Comparison of ENCODE assay signal across 10 mouse cellular contexts in the genomic region with DNA sequence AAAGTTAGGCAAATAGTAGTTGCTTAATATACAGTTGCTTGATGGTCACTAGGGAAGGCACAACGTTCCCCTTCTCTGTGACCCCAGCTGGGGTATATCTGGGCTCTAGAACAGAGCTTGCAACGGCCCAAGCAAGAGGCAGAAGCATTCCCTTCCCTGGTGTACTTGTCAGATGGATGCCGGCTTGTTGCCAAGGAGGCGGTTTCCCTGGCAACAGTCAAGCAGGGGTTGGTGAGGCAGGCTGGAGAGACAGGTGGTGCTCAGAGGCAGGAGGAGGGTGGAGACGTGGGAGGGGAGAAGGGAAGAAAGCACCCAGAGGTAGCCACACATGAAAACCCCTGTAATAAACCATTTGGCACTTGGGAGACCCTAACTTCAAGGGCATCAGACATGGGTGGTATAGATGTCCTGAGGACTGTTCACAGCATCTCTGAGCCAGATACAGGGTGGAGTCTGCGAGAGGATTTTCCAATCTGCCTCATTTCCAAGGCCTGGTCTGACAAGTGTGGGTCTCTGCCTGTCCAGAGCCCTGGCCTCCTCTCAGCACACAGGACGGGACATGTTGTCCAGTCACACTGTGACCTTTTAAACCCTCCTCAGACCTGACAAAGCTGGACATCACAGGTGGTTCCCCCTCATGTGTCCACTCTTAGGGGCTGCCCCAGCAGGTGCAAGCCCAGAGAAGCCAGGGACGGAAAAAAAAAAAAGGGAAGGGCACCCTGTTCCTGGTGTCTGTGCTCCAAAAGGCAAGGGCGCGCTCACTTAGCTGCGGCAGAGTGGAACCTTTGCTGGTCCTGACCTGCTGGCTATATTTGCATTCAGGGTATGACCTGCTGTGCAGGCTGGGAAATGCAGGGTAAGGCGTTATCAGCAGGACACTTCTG. TPM values are rescaled to one million over a fixed set of nuclear protein-coding genes. Genes with fewer than 3 reads are reported as not detected.
DNase-seq lines count a peak whose midpoint lies in the region; ATAC-seq and TF ChIP-seq lines count a peak whose summit lies in the region.
"Had no signal": no experiment of that assay in that cellular context is flagged by ENCODE, and none has a peak within 500 bp of the region (broad histone marks: within the 10 kb centered on the region; RNA-seq: fewer than 3 reads in every experiment).

No protein-coding gene starts in this region.

- H3K9me3 ChIP-seq in CH12.LX (replicated peaks; ENCODE audit: low read length) = peaks cover 5% of the 10 kb centered on the region
- no peaks in the 10 kb centered on the region for H3K9me3 ChIP-seq in hindbrain, embryonic 14.5 days (ENCODE audit: control insufficient read depth, low read length)
- H3K9me3 ChIP-seq in kidney, embryonic 14.5 days (ENCODE audit: control insufficient read depth, low read length) = no peaks in the 10 kb centered on the region; the same call in 1 of the 2 replicates
- H3K9me3 ChIP-seq: lung, embryonic 15.5 days had no signal

- in situ Hi-C loops in CH12.LX (cut with MboI; ENCODE audit: low pct_ligation_motif_present, low pct_unique_long_range_greater_than_20kb, low sequenced_read_pairs) = no loop called here

- dilution Hi-C loops in CH12.LX (cut with MboI; ENCODE audit: extremely low pct_ligation_motif_present, extremely low pct_unique_long_range_greater_than_20kb, low sequenced_read_pairs) = no loop called here

- H3K4me3 ChIP-seq in CH12.LX (replicated peaks in 1 of 3; ENCODE audit: low read depth in 2 of 3, low read length in 2 of 3, poor library complexity in 1 of 3) = no peak overlapping the region
- H3K4me3 ChIP-seq in hindbrain, embryonic 14.5 days (replicated peaks; ENCODE audit: low read length) = no peak overlapping the region
- H3K4me3 ChIP-seq in kidney, embryonic 14.5 days (ENCODE audit: low read length) = no peak overlapping the region
- H3K4me3 ChIP-seq: erythroblast, embryonic 14.5 days; lung, embryonic 15.5 days had no signal

- H3K27me3 ChIP-seq in CH12.LX (replicated peaks) = no peaks in the 10 kb centered on the region
- H3K27me3 ChIP-seq in hindbrain, embryonic 14.5 days (ENCODE audit: control insufficient read depth, insufficient read depth, low read length) = no peaks in the 10 kb centered on the region
- no peaks in the 10 kb centered on the region for H3K27me3 ChIP-seq in kidney, embryonic 14.5 days (ENCODE audit: control insufficient read depth, insufficient read depth, low read length)

- TF ChIP-seq EP300 in CH12.LX (IDR thresholded peaks at IDR 0.05; ENCODE audit: low read length) = peak; percentile 56

- no peaks in the 10 kb centered on the region for H3K36me3 ChIP-seq in CH12.LX (replicated peaks in 1 of 2; ENCODE audit: control insufficient read depth in 1 of 2, insufficient read depth in 1 of 2, low read length in 1 of 2)
- no peaks in the 10 kb centered on the region for H3K36me3 ChIP-seq in hindbrain, embryonic 14.5 days (replicated peaks; ENCODE audit: control insufficient read depth, insufficient read depth)
- H3K36me3 ChIP-seq in kidney, embryonic 14.5 days (ENCODE audit: control insufficient read depth, insufficient read depth, low read length) = no peaks in the 10 kb centered on the region
- H3K36me3 ChIP-seq: lung, embryonic 15.5 days had no signal

- no peak for TF ChIP-seq CTCF in CH12.LX (conservative IDR thresholded peaks at IDR 0.05 in 1 of 2, IDR thresholded peaks at IDR 0.05 in 1 of 2; ENCODE audit: low read depth in 2 of 2, low read length in 2 of 2)

- peak; percentile 37 for DNase-seq in CH12.LX (ENCODE audit: extremely low read depth)
- DNase-seq in cerebellum, postnatal 36 days = peak; percentile 78 to 85
- DNase-seq in hindbrain, embryonic 14.5 days (ENCODE audit: low spot score) = peak; percentile 83
- DNase-seq in testis, postnatal 14 days (ENCODE audit: low spot score) = no peak
- DNase-seq in urinary bladder, postnatal 14 days (ENCODE audit: low spot score) = no peak
- DNase-seq in ovary, postnatal 36 days (ENCODE audit: low spot score) = no peak

- peak; percentile 85 for ATAC-seq in hindbrain, embryonic 14.5 days (ENCODE audit: low FRiP score)
- ATAC-seq in megakaryocyte, adult 5-6 weeks (ENCODE audit: poor library complexity, severe bottlenecking) = peak; percentile 34
- ATAC-seq in kidney, embryonic 14.5 days (ENCODE audit: low FRiP score, low TSS enrichment) = no peak

- no peak for TF ChIP-seq RAD21 in CH12.LX (IDR thresholded peaks at IDR 0.05; ENCODE audit: low read depth, low read length)

- H3K79me2 ChIP-seq in CH12.LX (replicated peaks; ENCODE audit: control insufficient read depth, extremely low read depth, insufficient read depth, poor library complexity, severe bottlenecking) = no peaks in the 10 kb centered on the region

- no peak overlapping the region for H3K9ac ChIP-seq in CH12.LX (ENCODE audit: insufficient read depth, low read depth)
- H3K9ac ChIP-seq in hindbrain, embryonic 14.5 days = peak overlapping the region; percentile 42; the same call in 1 of the 2 replicates
- H3K9ac ChIP-seq in kidney, embryonic 14.5 days (ENCODE audit: low read depth, low read length) = no peak overlapping the region
- H3K9ac ChIP-seq: lung, embryonic 15.5 days had no signal

- peaks cover 33 to 75% of the 10 kb centered on the region in 2 experiments for H3K4me1 ChIP-seq in CH12.LX (ENCODE audit: control insufficient read depth in 1 of 2, insufficient read depth in 2 of 2)
- H3K4me1 ChIP-seq in hindbrain, embryonic 14.5 days (replicated peaks; ENCODE audit: control insufficient read depth, insufficient read depth, low read length) = peaks cover 24% of the 10 kb centered on the region
- peaks cover 7% of the 10 kb centered on the region; the same call in 1 of the 2 replicates for H3K4me1 ChIP-seq in kidney, embryonic 14.5 days (ENCODE audit: control insufficient read depth, insufficient read depth, low read length)

- TF ChIP-seq POLR2A in CH12.LX (IDR thresholded peaks at IDR 0.05; ENCODE audit: low read depth, low read length) = no peak

- 28% methylated on average over 12 of the region's 12 CpGs for WGBS in hindbrain, embryonic 14.5 days
- WGBS in kidney, embryonic 14.5 days = 51% methylated on average over 12 of the region's 12 CpGs

- H3K4me2 ChIP-seq in CH12.LX (ENCODE audit: insufficient read depth, low read depth, poor library complexity, severe bottlenecking) = no peak overlapping the region
- H3K4me2 ChIP-seq in hindbrain, embryonic 14.5 days (replicated peaks) = no peak overlapping the region
- no peak overlapping the region for H3K4me2 ChIP-seq in kidney, embryonic 14.5 days (replicated peaks; ENCODE audit: low read depth, low read length)
- H3K4me2 ChIP-seq: lung, embryonic 15.5 days had no signal

- no peak overlapping the region for H3K27ac ChIP-seq in CH12.LX (ENCODE audit: insufficient read depth, low read depth)
- H3K27ac ChIP-seq in hindbrain, embryonic 14.5 days = peak overlapping the region; percentile 82
- H3K27ac ChIP-seq in kidney, embryonic 14.5 days (ENCODE audit: low read depth, low read length) = no peak overlapping the region
- H3K27ac ChIP-seq: lung, embryonic 15.5 days had no signal

TF ChIP-seq in CH12.LX, 34 proteins besides CTCF, POLR2A, EP300 and RAD21 (continues in another document):
- TF ChIP-seq ZMIZ1 (IDR thresholded peaks at IDR 0.05; ENCODE audit: low read depth, low read length) (no peak), KAT2A (IDR thresholded peaks at IDR 0.05; ENCODE audit: insufficient replicate concordance, low read length) (no peak), GABPA (IDR thresholded peaks at IDR 0.05; ENCODE audit: insufficient replicate concordance, low read depth, low read length) (no peak), MEF2A (IDR thresholded peaks at IDR 0.05; ENCODE audit: borderline replicate concordance, low read depth, low read length) (peak; percentile 47; the same call in 1 of the 2 replicates), E2F4 (IDR thresholded peaks at IDR 0.05; ENCODE audit: insufficient replicate concordance, low read depth, low read length) (no peak), PAX5 (IDR thresholded peaks at IDR 0.05; ENCODE audit: low read length) (no peak), ZKSCAN1 (IDR thresholded peaks at IDR 0.05; ENCODE audit: borderline replicate concordance, low read depth, low read length) (no peak), SIN3A (IDR thresholded peaks at IDR 0.05; ENCODE audit: low read length) (no peak), BHLHE40 (IDR thresholded peaks at IDR 0.05; ENCODE audit: low read depth, low read length) (0 out of 2 replicates have a peak, but pooled peaks have one; percentile 28), RCOR1 (conservative IDR thresholded peaks at IDR 0.05; ENCODE audit: low read depth, low read length) (no peak), NRF1 (IDR thresholded peaks at IDR 0.05; ENCODE audit: low read depth, low read length) (no peak), MAFK (IDR thresholded peaks at IDR 0.05; ENCODE audit: insufficient replicate concordance, low read length) (no peak), MAZ (IDR thresholded peaks at IDR 0.05; ENCODE audit: low read depth, low read length) (no peak), TCF12 (IDR thresholded peaks at IDR 0.05; ENCODE audit: low read depth, low read length) (peak; percentile 75), MAX (IDR thresholded peaks at IDR 0.05; ENCODE audit: low read length) (no peak), SMC3 (IDR thresholded peaks at IDR 0.05; ENCODE audit: low read depth, low read length) (no peak), CHD1 (IDR thresholded peaks at IDR 0.05; ENCODE audit: low read depth, low read length) (no peak), TBP (conservative IDR thresholded peaks at IDR 0.05; ENCODE audit: low read depth, low read length) (no peak), JUN (IDR thresholded peaks at IDR 0.05; ENCODE audit: insufficient read depth, low read depth, low read length) (no peak), CHD2 (IDR thresholded peaks at IDR 0.05; ENCODE audit: low read length) (no peak), USF2 (conservative IDR thresholded peaks at IDR 0.05; ENCODE audit: low read depth, low read length) (no peak)

RNA-seq across cellular contexts. Expression of gene Tcf20, which starts 15.2 kb away (rescaled TPM):
- total RNA-seq in CH12.LX (2012; rRNA removed) (47.2 and 49.2 TPM in 2 replicates), CH12.LX (2014; rRNA removed) (26.0 and 27.0 TPM in 2 replicates)
- 28.5 and 29.0 TPM in 2 replicates for polyA plus RNA-seq in CH12.LX (2012; ENCODE audit: insufficient read length, low read depth)
- polyA plus RNA-seq in hindbrain, embryonic 14.5 days (2014; fragmentation: Nextera tagmentation; extraction: Ambion mirVana) = 14.0 TPM in 2 replicates
- total RNA-seq in megakaryocyte, adult 5-6 weeks (2015) = 40.7 and 46.5 TPM in 2 replicates
- total RNA-seq in megakaryocyte, adult 5-6 weeks (2017) = 75.9 and 85.2 TPM in 2 replicates
- polyA plus RNA-seq in kidney, embryonic 14.5 days (2014; fragmentation: Nextera tagmentation; extraction: Ambion mirVana) = 7.1 and 11.6 TPM in 2 replicates

RNA-seq across cellular contexts. Expression of gene Nfam1, which starts 30.2 kb away (rescaled TPM):
- total RNA-seq in CH12.LX (2012; rRNA removed) (0.04 and 0.25 TPM in 2 replicates), CH12.LX (2014; rRNA removed) (0.20 and 0.23 TPM in 2 replicates)
- polyA plus RNA-seq in CH12.LX (2012; ENCODE audit: insufficient read length, low read depth) = 0.74 and 0.81 TPM in 2 replicates
- polyA plus RNA-seq in hindbrain, embryonic 14.5 days (2014; fragmentation: Nextera tagmentation; extraction: Ambion mirVana) = 1.9 and 2.1 TPM in 2 replicates
- 159 TPM in 2 replicates for total RNA-seq in megakaryocyte, adult 5-6 weeks (2015)
- 189 and 212 TPM in 2 replicates for total RNA-seq in megakaryocyte, adult 5-6 weeks (2017)
- 2.0 and 3.4 TPM in 2 replicates for polyA plus RNA-seq in kidney, embryonic 14.5 days (2014; fragmentation: Nextera tagmentation; extraction: Ambion mirVana)

Comparison
In these comparisons a context has a peak if more than half of its experiments do, and no peak if none do; other contexts are left out.
1. DNase-seq: peak in CH12.LX (single experiment), cerebellum, postnatal 36 days (2 of 2) and hindbrain, embryonic 14.5 days (single experiment); none in testis, postnatal 14 days (single experiment), urinary bladder, postnatal 14 days (single experiment) and ovary, postnatal 36 days (single experiment).